Mouse (Mus musculus): Measurements from ENCODE around the gene Slc9a2.

- no peak for TF ChIP-seq POLR2A (IDR thresholded peaks at IDR 0.05; ENCODE audit: extremely low read depth, insufficient read depth, low read length)
- TF ChIP-seq CTCF (IDR thresholded peaks at IDR 0.05; ENCODE audit: extremely low read depth, insufficient read depth, low read length) = no peak
Observed at GRCm38 (mm10) chr1:40659017-40659416, 21.4 kb upstream of the Slc9a2 start.
